Mouse (Mus musculus): ENCODE results near the gene Rgs6. TPM values are rescaled to one million over a fixed set of nuclear protein-coding genes. Genes with fewer than 3 reads are reported as not detected.

Gene Rgs6
- total and polyA plus RNA-seq, 3 experiments = not detected

GRCm38 (mm10) chr12:82612769-82613660 is 24.9 kb downstream of the Rgs6 start:
- dilution Hi-C loops (cut with MboI; ENCODE audit: extremely low pct_ligation_motif_present, extremely low pct_unique_long_range_greater_than_20kb, low sequenced_read_pairs) (no loop called here), in situ Hi-C loops (cut with MboI; ENCODE audit: low pct_ligation_motif_present, low pct_unique_long_range_greater_than_20kb, low sequenced_read_pairs) (no loop called here)
- Histone ChIP-seq H3K4me1 (ENCODE audit: control insufficient read depth in 1 of 2, insufficient read depth in 2 of 2) (peaks cover 0 to 14% of the 10 kb centered on the region in 2 experiments; a peak in 2 of 4 replicates), H3K79me2 (replicated peaks; ENCODE audit: control insufficient read depth, extremely low read depth, insufficient read depth, poor library complexity, severe bottlenecking) (no peaks in the 10 kb centered on the region), H3K36me3 (replicated peaks in 1 of 2; ENCODE audit: control insufficient read depth in 1 of 2, insufficient read depth in 1 of 2, low read length in 1 of 2) (no peaks in the 10 kb centered on the region), H3K9ac (ENCODE audit: insufficient read depth, low read depth) (no peak overlapping the region), H3K4me3 (replicated peaks in 1 of 3; ENCODE audit: low read depth in 2 of 3, low read length in 2 of 3, poor library complexity in 1 of 3) (no peak overlapping the region), H3K4me2 (ENCODE audit: insufficient read depth, low read depth, poor library complexity, severe bottlenecking) (no peak overlapping the region), H3K9me3 (replicated peaks; ENCODE audit: low read length) (no peaks in the 10 kb centered on the region), H3K27me3 (replicated peaks) (no peaks in the 10 kb centered on the region), H3K27ac (ENCODE audit: insufficient read depth, low read depth) (no peak overlapping the region)
- no peak for TF ChIP-seq TBP (conservative IDR thresholded peaks at IDR 0.05; ENCODE audit: low read depth, low read length)
- no peak for TF ChIP-seq MYC (IDR thresholded peaks at IDR 0.05; ENCODE audit: low read depth, low read length)
- no peak for TF ChIP-seq ZNF384 (IDR thresholded peaks at IDR 0.05; ENCODE audit: low read depth, low read length)
- TF ChIP-seq USF2 (conservative IDR thresholded peaks at IDR 0.05; ENCODE audit: low read depth, low read length) = no peak
- no peak for TF ChIP-seq ETS1 (conservative IDR thresholded peaks at IDR 0.05; ENCODE audit: low read depth, low read length)
- no peak for TF ChIP-seq ZMIZ1 (IDR thresholded peaks at IDR 0.05; ENCODE audit: low read depth, low read length)
- no peak for TF ChIP-seq PAX5 (IDR thresholded peaks at IDR 0.05; ENCODE audit: low read length)
- no peak for TF ChIP-seq GABPA (IDR thresholded peaks at IDR 0.05; ENCODE audit: insufficient replicate concordance, low read depth, low read length)
- no peak for TF ChIP-seq NELFE (IDR thresholded peaks at IDR 0.05; ENCODE audit: low read depth, low read length)
- TF ChIP-seq UBTF (IDR thresholded peaks at IDR 0.05; ENCODE audit: low read depth, low read length) = no peak
- TF ChIP-seq CHD2 (IDR thresholded peaks at IDR 0.05; ENCODE audit: low read length) = no peak
- no peak for TF ChIP-seq POLR2A (IDR thresholded peaks at IDR 0.05; ENCODE audit: low read depth, low read length)
- TF ChIP-seq MEF2A (IDR thresholded peaks at IDR 0.05; ENCODE audit: borderline replicate concordance, low read depth, low read length) = no peak
- TF ChIP-seq JUN (IDR thresholded peaks at IDR 0.05; ENCODE audit: insufficient read depth, low read depth, low read length) = no peak
- TF ChIP-seq MAX (IDR thresholded peaks at IDR 0.05; ENCODE audit: low read length) = no peak
- TF ChIP-seq JUND (conservative IDR thresholded peaks at IDR 0.05; ENCODE audit: low read depth, low read length) = no peak
- DNase-seq (ENCODE audit: extremely low read depth) = no peak

- no peak for DNase-seq (ENCODE audit: extremely low read depth)
- Histone ChIP-seq H3K9ac (ENCODE audit: insufficient read depth, low read depth) (no peak overlapping the region), H3K9me3 (replicated peaks; ENCODE audit: low read length) (no peaks in the 10 kb centered on the region), H3K27ac (ENCODE audit: insufficient read depth, low read depth) (no peak overlapping the region), H3K4me2 (ENCODE audit: insufficient read depth, low read depth, poor library complexity, severe bottlenecking) (no peak overlapping the region), H3K27me3 (replicated peaks) (no peaks in the 10 kb centered on the region), H3K4me1 (ENCODE audit: control insufficient read depth in 1 of 2, insufficient read depth in 2 of 2) (peaks cover 0 to 16% of the 10 kb centered on the region in 2 experiments; a peak in 2 of 4 replicates), H3K4me3 (replicated peaks in 1 of 3; ENCODE audit: low read depth in 2 of 3, low read length in 2 of 3, poor library complexity in 1 of 3) (no peak overlapping the region), H3K36me3 (replicated peaks in 1 of 2; ENCODE audit: control insufficient read depth in 1 of 2, insufficient read depth in 1 of 2, low read length in 1 of 2) (no peaks in the 10 kb centered on the region), H3K79me2 (replicated peaks; ENCODE audit: control insufficient read depth, extremely low read depth, insufficient read depth, poor library complexity, severe bottlenecking) (no peaks in the 10 kb centered on the region)
- TF ChIP-seq UBTF (IDR thresholded peaks at IDR 0.05; ENCODE audit: low read depth, low read length) = no peak
- TF ChIP-seq CTCF (conservative IDR thresholded peaks at IDR 0.05 in 1 of 2, IDR thresholded peaks at IDR 0.05 in 1 of 2; ENCODE audit: low read depth in 2 of 2, low read length in 2 of 2) = no peak
- TF ChIP-seq ZC3H11A (IDR thresholded peaks at IDR 0.05; ENCODE audit: low read depth, low read length) = no peak
- no peak for TF ChIP-seq MXI1 (IDR thresholded peaks at IDR 0.05; ENCODE audit: low read depth, low read length)
- TF ChIP-seq KAT2A (IDR thresholded peaks at IDR 0.05; ENCODE audit: insufficient replicate concordance, low read length) = no peak
- TF ChIP-seq NELFE (IDR thresholded peaks at IDR 0.05; ENCODE audit: low read depth, low read length) = no peak
- no peak for TF ChIP-seq SMC3 (IDR thresholded peaks at IDR 0.05; ENCODE audit: low read depth, low read length)
- TF ChIP-seq MAFK (IDR thresholded peaks at IDR 0.05; ENCODE audit: insufficient replicate concordance, low read length) = no peak
- no peak for TF ChIP-seq ZNF384 (IDR thresholded peaks at IDR 0.05; ENCODE audit: low read depth, low read length)
- TF ChIP-seq NRF1 (IDR thresholded peaks at IDR 0.05; ENCODE audit: low read depth, low read length) = no peak
- TF ChIP-seq IRF4 (IDR thresholded peaks at IDR 0.05; ENCODE audit: low read depth, low read length) = no peak
- no peak for TF ChIP-seq CHD1 (IDR thresholded peaks at IDR 0.05; ENCODE audit: low read depth, low read length)
- in situ Hi-C loops (cut with MboI; ENCODE audit: low pct_ligation_motif_present, low pct_unique_long_range_greater_than_20kb, low sequenced_read_pairs) (no loop called here), dilution Hi-C loops (cut with MboI; ENCODE audit: extremely low pct_ligation_motif_present, extremely low pct_unique_long_range_greater_than_20kb, low sequenced_read_pairs) (no loop called here)
These were observed 28.4 kb downstream of the Rgs6 start for GRCm38 (mm10) chr12:82616486-82616812.
